Mouse (Mus musculus) limb, embryonic 13.5 days (tissue): Measurements from ENCODE around the gene Ror2. TPM values are rescaled to one million over a fixed set of nuclear protein-coding genes. Genes with fewer than 3 reads are reported as not detected.
A peak's percentile ranks its signal among the peaks of the same experiment; 100 is the strongest.

Experiments
- ATAC-seq: fragments of 200-750 bp; cut with Nextera tagmentation; 2 replicates; pipeline ENCODE4 v1.8.0; 2017; ENCODE audit warnings: low read depth, moderate number of reproducible peaks, moderate TSS enrichment; ENCODE audit not compliant: low FRiP score
- H3K27ac ChIP-seq: fragments of 300-500 bp; sonication (generic); 2 replicates; pipeline ENCODE4 v1.5.1; 2015; ENCODE audit warnings: inconsistent platforms, mild to moderate bottlenecking, moderate library complexity
- H3K27me3 ChIP-seq: fragments of 300-500 bp; sonication (generic); 2 replicates; pipeline ENCODE4 v1.6.1; 2015; ENCODE audit warnings: mild to moderate bottlenecking, inconsistent platforms
- H3K36me3 ChIP-seq: fragments of 300-500 bp; sonication (generic); 2 replicates; pipeline ENCODE4 v1.6.1; 2015; ENCODE audit warnings: inconsistent platforms, mild to moderate bottlenecking, moderate library complexity
- H3K4me1 ChIP-seq: fragments of 300-500 bp; sonication (generic); 2 replicates; pipeline ENCODE4 v1.6.1; 2015; ENCODE audit warnings: inconsistent platforms
- H3K4me2 ChIP-seq: fragments of 300-500 bp; sonication (generic); replicated peaks from 2 replicates; pipeline ENCODE4 v1.6.1; 2015; ENCODE audit warnings: inconsistent platforms, mild to moderate bottlenecking, moderate library complexity
- H3K4me3 ChIP-seq: fragments of 300-500 bp; sonication (generic); 2 replicates; pipeline ENCODE4 v1.5.1; 2015; ENCODE audit warnings: moderate library complexity, mild to moderate bottlenecking, inconsistent platforms
- H3K9ac ChIP-seq: fragments of 300-500 bp; sonication (generic); 2 replicates; pipeline ENCODE4 v1.6.1; 2015; ENCODE audit warnings: mild to moderate bottlenecking, inconsistent platforms
- H3K9me3 ChIP-seq: fragments of 300-500 bp; sonication (generic); 2 replicates; pipeline ENCODE4 v1.6.1; 2016; ENCODE audit warnings: inconsistent platforms
- WGBS: fragments of 180-500 bp; shearing (Covaris S2); methylation state at CpG from one replicate; pipeline ENCODE4 v1.1.7; 2015; 5-methylcytosine and 5-hydroxymethylcytosine counted together
- polyA plus RNA-seq: library from polyadenylated mRNA; unstranded; fragments of >200 nt; fragmentation: Nextera tagmentation; extraction: Ambion mirVana; gene quantifications from 2 replicates; pipeline ENCODE4 v1.2.1, GENCODE M21; 2015

The Ror2 gene
- polyA plus RNA-seq, 1 experiment from 2014 or later: 25.7 TPM

DNA sequence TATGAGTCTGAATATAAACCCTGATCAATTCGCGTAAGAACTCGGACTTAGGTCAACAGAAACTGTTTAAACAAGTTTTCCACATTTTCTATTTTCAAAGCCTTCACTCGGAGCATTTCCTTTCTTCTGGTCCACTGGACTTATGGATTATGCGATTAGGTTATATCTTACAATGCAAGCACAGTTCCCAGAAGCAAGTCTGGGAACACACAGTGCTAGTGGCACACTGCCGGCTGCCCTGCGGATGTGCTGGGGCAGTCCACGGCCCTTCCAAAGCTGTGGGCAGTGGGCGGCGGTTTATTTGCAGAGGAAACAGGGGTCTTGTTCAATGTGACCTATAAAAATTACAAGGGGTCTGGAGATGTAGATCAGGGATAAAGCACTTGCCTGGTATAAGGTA, 97.0 kb downstream of the Ror2 start:
- no peak for ATAC-seq
- H3K27ac ChIP-seq: 0 out of 2 replicates have a peak overlapping the region, but pooled peaks have one; percentile 17
- H3K4me2 ChIP-seq: peak overlapping the region; percentile 38; the same call in 1 of the 2 replicates
- H3K9ac ChIP-seq: no peak overlapping the region
- no peak overlapping the region for H3K4me3 ChIP-seq
- H3K9me3 ChIP-seq: 0 out of 2 replicates have a peak, but pooled peaks cover 3% of the 10 kb centered on the region
- H3K27me3 ChIP-seq: no peaks in the 10 kb centered on the region
- H3K4me1 ChIP-seq: peaks cover 71% of the 10 kb centered on the region
- 32% methylated on average over 10 of the region's 10 CpGs for WGBS
- H3K36me3 ChIP-seq: 0 out of 2 replicates have a peak, but pooled peaks cover 6% of the 10 kb centered on the region

DNA sequence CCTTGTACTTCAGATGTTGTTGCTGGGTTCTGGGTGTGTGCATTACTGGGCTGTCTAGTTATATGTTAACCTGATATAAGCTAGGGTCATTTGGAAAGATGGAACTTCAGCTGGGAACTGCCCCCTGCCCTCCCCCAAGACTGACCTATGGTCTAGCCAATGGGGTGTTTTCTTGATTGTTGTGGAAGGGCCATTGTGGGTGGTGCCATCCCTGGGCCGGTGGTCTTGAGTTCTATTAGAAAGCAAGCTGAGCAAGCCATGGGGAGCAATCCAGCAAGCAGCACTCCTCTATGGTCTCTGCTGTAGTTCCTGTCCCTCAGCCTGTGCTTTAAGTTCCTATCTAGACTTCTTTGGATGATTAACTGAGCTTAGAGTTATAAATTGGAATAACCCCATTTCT, 101.1 kb downstream of the Ror2 start:
- H3K4me3 ChIP-seq: no peak overlapping the region
- H3K9ac ChIP-seq: no peak overlapping the region
- H3K27me3 ChIP-seq: no peaks in the 10 kb centered on the region
- H3K27ac ChIP-seq: no peak overlapping the region
- H3K4me1 ChIP-seq: peaks cover 78% of the 10 kb centered on the region
- 83% methylated on average over 1 of the region's 1 CpGs for WGBS
- 0 out of 2 replicates have a peak, but pooled peaks cover 6% of the 10 kb centered on the region for H3K36me3 ChIP-seq
- no peak overlapping the region for H3K4me2 ChIP-seq
- 0 out of 2 replicates have a peak, but pooled peaks cover 3% of the 10 kb centered on the region for H3K9me3 ChIP-seq
- no peak for ATAC-seq

DNA sequence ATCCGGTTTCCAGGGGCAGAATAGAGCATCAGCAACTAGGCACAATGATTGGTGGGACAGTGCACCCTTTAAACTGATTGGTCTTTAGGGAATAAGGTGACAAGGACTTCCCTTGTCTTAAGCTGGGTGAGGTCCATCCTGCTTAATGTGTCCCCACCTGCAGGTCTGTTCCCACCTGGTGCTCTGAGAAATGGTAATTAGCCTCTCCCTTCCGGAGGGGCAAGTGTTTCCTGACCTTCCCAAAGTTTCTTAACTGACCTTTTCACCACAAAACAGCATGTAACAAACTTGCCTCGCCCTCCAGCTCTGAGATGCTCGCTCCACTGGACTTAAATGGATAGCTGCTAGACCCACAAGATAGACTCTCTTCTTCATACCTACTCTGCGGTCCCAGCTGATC, 101.8 kb downstream of the Ror2 start:
- ATAC-seq: no peak
- H3K4me2 ChIP-seq: no peak overlapping the region
- no peak overlapping the region for H3K9ac ChIP-seq
- 0 out of 2 replicates have a peak, but pooled peaks cover 6% of the 10 kb centered on the region for H3K36me3 ChIP-seq
- H3K27me3 ChIP-seq: no peaks in the 10 kb centered on the region
- WGBS: 40% methylated on average over 5 of the region's 5 CpGs
- peaks cover 78% of the 10 kb centered on the region for H3K4me1 ChIP-seq
- H3K27ac ChIP-seq: peak overlapping the region; percentile 88
- H3K9me3 ChIP-seq: 0 out of 2 replicates have a peak, but pooled peaks cover 3% of the 10 kb centered on the region
- H3K4me3 ChIP-seq: no peak overlapping the region

DNA sequence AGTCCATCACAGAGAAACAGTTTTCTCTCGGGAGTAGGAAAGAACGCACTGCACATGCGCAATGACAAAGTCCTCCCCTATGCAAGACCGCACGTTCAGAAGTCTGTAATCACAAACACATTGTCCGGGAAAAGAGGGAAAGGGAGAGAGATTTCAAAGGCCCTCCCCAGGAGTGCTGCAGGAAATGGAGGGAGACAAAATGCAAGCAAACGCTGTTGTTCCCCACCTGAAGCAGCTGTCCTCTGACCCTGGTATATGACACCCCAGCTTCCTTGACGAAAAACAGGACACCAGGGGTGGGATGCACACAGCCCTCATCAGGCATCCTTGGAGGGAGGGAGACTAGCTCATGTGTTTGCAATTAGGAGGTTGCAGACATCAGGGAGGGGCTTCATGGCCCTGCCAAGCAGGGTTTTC, 102.8 kb downstream of the Ror2 start:
- no peaks in the 10 kb centered on the region for H3K27me3 ChIP-seq
- 0 out of 2 replicates have a peak, but pooled peaks cover 3% of the 10 kb centered on the region for H3K9me3 ChIP-seq
- ATAC-seq: peak; percentile 68
- peak overlapping the region; percentile 88 for H3K27ac ChIP-seq
- H3K9ac ChIP-seq: no peak overlapping the region
- H3K4me1 ChIP-seq: peaks cover 78% of the 10 kb centered on the region
- no peak overlapping the region for H3K4me3 ChIP-seq
- H3K4me2 ChIP-seq: peak overlapping the region; percentile 51
- WGBS: 15% methylated on average over 8 of the region's 8 CpGs
- H3K36me3 ChIP-seq: 0 out of 2 replicates have a peak, but pooled peaks cover 6% of the 10 kb centered on the region

DNA sequence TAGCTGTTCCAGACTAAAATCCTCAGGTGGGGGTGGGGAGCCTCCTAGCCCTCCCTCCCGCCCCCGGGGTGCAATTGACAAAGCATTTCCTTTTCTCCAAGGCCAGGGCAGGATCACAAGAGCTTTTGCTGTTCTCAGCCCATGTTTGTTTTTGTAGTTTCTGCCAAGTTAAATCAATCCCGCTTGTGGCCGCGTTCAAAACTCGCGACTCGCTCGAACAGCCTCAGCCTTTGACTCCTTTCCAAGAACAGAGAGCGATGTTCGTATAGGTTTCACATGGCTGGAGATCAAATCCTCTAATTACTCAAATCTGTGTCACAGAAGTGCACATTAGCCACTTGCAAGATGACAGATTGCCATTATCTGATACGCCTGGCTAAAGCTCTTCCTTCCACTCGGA, 107.3 kb downstream of the Ror2 start:
- Histone ChIP-seq H3K9ac (peak overlapping the region; percentile 43; the same call in 1 of the 2 replicates), H3K27ac (peak overlapping the region; percentile 78; the same call in 1 of the 2 replicates), H3K4me3 (0 out of 2 replicates have a peak overlapping the region, but pooled peaks have one; percentile 7), H3K36me3 (no peaks in the 10 kb centered on the region), H3K27me3 (no peaks in the 10 kb centered on the region), H3K4me1 (peaks cover 85% of the 10 kb centered on the region), H3K4me2 (peak overlapping the region; percentile 46), H3K9me3 (no peaks in the 10 kb centered on the region)
- ATAC-seq: peak; percentile 34; the same call in 1 of the 2 replicates
- 1% methylated on average over 13 of the region's 13 CpGs for WGBS

DNA sequence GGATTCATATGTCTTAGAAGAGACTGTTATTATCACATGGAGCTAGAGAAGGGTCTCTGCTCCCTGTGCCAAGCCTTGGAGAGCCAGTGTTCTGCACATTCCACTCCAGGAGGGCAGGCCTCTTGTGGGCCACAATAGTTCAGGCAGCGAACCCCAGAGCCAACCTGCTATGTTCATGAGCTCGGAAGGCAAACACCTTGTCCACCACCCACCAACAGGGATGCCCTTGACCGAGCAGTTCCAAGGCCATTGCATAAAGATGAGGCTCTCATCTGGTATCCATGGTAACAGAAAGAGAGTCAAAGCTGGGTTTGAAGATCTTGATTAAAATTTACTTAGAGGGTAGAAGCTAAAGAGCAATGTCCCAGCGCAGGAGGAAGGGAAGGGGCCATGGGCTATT, 107.8 kb downstream of the Ror2 start:
- Histone ChIP-seq H3K27ac (peak overlapping the region; percentile 78; the same call in 1 of the 2 replicates), H3K36me3 (no peaks in the 10 kb centered on the region), H3K4me3 (no peak overlapping the region), H3K4me1 (peaks cover 85% of the 10 kb centered on the region), H3K4me2 (peak overlapping the region; percentile 46), H3K27me3 (no peaks in the 10 kb centered on the region), H3K9me3 (no peaks in the 10 kb centered on the region), H3K9ac (no peak overlapping the region)
- ATAC-seq: no peak
- WGBS: 29% methylated on average over 4 of the region's 4 CpGs

DNA sequence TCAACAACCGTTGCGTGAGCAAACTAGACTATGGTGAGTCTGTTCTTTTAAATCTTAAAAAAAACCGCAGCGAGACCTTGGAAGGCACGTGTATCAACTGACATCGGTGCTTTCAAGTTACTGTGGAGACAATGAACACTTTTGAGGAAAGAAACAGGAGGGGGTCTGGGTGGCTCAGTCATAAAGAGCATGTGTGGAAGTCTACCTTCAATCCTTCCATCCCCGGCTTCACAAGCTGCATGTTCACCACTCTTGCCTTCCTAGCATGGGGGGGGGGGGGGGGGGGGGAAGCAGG, 108.6 kb downstream of the Ror2 start:
- peaks cover 85% of the 10 kb centered on the region for H3K4me1 ChIP-seq
- no peaks in the 10 kb centered on the region for H3K36me3 ChIP-seq
- peak overlapping the region; percentile 28; the same call in 1 of the 2 replicates for H3K4me2 ChIP-seq
- WGBS: 22% methylated on average over 7 of the region's 7 CpGs
- H3K4me3 ChIP-seq: no peak overlapping the region
- H3K9ac ChIP-seq: no peak overlapping the region
- no peak overlapping the region for H3K27ac ChIP-seq
- no peak for ATAC-seq
- H3K27me3 ChIP-seq: no peaks in the 10 kb centered on the region
- H3K9me3 ChIP-seq: no peaks in the 10 kb centered on the region

DNA sequence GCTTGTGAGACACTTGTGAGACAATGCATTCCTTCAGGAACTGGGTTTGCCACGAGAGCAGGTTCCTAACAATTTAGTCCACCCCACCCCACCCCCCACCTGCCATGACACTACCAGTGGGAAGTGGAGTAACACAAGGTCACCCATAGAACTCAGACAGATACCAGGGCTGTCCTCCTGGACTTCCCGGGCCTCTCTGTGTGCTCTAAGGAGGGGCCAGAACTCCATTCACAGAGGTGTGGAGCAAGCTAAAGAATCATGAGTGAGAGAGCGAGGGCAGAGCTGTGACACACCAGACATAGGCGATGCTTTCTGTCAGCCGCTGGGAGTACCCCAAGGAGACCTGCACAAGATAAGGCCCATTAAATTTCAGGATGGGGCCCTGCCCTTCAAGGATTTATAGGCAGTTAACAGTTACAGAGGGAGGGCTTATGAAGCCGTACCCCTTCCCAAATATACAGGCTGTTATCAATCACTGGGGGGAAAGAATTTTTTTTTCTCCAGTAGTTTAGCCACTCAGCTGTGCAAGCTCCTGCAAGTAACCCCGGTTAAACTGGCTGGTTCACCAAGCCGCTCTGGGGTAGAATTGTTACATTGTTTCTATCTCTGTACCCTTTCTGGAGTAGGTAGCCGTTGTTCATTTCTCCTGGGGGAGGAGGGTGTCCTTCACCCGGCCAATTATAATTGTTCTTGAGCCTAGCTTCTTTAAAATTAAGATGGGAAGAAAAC, 109.1 kb downstream of the Ror2 start:
- 27% methylated on average over 10 of the region's 10 CpGs for WGBS
- Histone ChIP-seq H3K4me2 (peak overlapping the region; percentile 28; the same call in 1 of the 2 replicates), H3K4me3 (no peak overlapping the region), H3K27ac (no peak overlapping the region), H3K27me3 (no peaks in the 10 kb centered on the region), H3K9me3 (no peaks in the 10 kb centered on the region), H3K36me3 (no peaks in the 10 kb centered on the region), H3K4me1 (peaks cover 85% of the 10 kb centered on the region), H3K9ac (peak overlapping the region; percentile 20; the same call in 1 of the 2 replicates)
- ATAC-seq: no peak

DNA sequence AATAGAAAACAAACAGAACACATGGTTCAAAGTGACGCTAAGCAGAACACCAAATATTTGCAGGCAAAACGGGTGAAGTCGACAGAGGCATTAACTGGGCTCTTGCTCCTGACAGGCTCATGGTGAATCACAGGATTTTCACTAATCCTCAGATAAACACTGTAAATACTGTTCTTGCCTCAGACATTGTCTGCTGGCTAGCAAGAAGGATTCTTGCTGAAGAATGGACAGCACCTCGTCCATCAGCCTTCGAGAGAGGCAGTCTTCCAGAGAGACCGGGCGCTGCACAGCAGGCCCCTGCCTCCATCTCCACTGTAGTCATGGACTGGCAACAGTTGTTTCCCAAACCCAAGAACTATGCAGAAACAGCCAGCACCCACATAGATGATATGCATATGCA, 110.9 kb downstream of the Ror2 start:
- no peak overlapping the region for H3K4me3 ChIP-seq
- no peak overlapping the region for H3K27ac ChIP-seq
- no peaks in the 10 kb centered on the region for H3K27me3 ChIP-seq
- H3K4me1 ChIP-seq: peaks cover 79% of the 10 kb centered on the region
- no peaks in the 10 kb centered on the region for H3K9me3 ChIP-seq
- H3K36me3 ChIP-seq: no peaks in the 10 kb centered on the region; the same call in 1 of the 2 replicates
- ATAC-seq: no peak
- WGBS: 54% methylated on average over 7 of the region's 7 CpGs
- no peak overlapping the region for H3K4me2 ChIP-seq
- H3K9ac ChIP-seq: no peak overlapping the region

DNA sequence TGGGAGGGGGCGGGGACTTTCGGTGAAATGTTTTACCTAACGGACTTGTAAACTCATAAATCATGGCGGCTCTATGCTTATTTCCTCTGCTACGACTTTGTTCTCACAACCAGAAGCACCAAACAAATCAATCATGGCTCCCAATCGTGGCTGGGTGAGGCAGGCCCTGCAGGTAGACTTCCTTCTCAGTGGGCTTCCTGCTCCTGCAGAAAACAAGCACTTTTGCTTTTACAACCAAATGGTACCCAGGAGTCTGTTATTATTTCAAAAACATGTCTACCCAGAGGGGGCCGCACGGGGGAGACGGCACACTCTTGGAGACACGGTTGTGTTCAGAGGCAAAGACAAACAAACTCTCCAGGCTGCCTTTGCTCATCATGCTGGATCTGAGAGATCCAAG, 122.3 kb downstream of the Ror2 start:
- no peaks in the 10 kb centered on the region for H3K27me3 ChIP-seq
- H3K4me2 ChIP-seq: peak overlapping the region; percentile 10
- H3K9me3 ChIP-seq: no peaks in the 10 kb centered on the region
- 8% methylated on average over 10 of the region's 10 CpGs for WGBS
- peaks cover 89% of the 10 kb centered on the region for H3K4me1 ChIP-seq
- no peaks in the 10 kb centered on the region for H3K36me3 ChIP-seq
- no peak for ATAC-seq
- H3K27ac ChIP-seq: no peak overlapping the region
- no peak overlapping the region for H3K4me3 ChIP-seq
- no peak overlapping the region for H3K9ac ChIP-seq

DNA sequence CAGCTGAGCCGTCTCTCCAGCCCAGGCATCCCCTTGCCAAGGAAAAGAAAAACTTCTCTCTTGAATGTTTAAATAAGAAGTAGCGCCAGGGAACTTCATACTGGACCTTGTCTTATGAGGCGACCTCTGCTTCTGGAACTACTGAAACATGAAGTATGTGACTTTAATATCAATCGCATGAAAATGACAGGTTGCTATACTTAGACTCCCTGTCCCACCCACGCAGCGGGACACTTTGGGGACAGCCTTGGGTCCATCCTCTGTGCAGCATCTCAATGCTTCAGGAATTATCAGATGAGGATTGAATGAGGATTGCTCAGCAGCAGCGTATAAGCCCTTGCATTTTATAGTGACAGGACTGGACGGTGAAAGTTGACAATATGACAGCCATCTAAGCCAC, 122.9 kb downstream of the Ror2 start:
- Histone ChIP-seq H3K27ac (no peak overlapping the region), H3K36me3 (no peaks in the 10 kb centered on the region), H3K4me3 (no peak overlapping the region), H3K9me3 (no peaks in the 10 kb centered on the region), H3K27me3 (no peaks in the 10 kb centered on the region), H3K4me1 (peaks cover 89% of the 10 kb centered on the region), H3K9ac (no peak overlapping the region), H3K4me2 (no peak overlapping the region)
- ATAC-seq: no peak
- WGBS: 58% methylated on average over 8 of the region's 8 CpGs

DNA sequence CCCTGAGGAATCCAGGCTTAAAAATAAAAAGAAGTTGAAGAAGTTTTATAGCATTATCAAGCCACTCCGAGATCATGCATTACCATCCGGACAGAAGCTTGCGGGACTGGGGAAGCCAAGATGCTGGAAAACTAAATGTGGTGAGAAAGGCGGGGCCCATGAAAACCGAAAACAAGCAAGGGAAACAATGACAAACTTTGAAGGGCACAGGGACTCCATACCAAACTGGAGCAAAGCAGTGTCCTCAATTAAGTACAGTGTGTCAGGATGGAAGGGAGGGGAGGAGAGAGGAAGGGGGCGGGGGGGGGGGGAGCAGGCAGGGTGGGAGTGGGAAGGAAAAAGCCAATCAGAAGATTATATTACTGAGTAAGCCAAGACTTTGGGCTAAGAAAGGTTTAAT, 126.4 kb downstream of the Ror2 start:
- Histone ChIP-seq H3K27ac (no peak overlapping the region), H3K4me1 (peaks cover 88% of the 10 kb centered on the region), H3K36me3 (no peaks in the 10 kb centered on the region), H3K4me3 (no peak overlapping the region), H3K9ac (no peak overlapping the region), H3K9me3 (no peaks in the 10 kb centered on the region), H3K27me3 (no peaks in the 10 kb centered on the region), H3K4me2 (no peak overlapping the region)
- 87% methylated on average over 5 of the region's 6 CpGs for WGBS
- ATAC-seq: no peak
